Mouse (Mus musculus): ENCODE results near the gene Arid3c.

The Arid3c gene

GRCm38 (mm10) chr4:41678863-41679262 is 52.1 kb downstream of the Arid3c start:
- DNase-seq (ENCODE audit: low spot score in 2 of 2) = no peak

DNA sequence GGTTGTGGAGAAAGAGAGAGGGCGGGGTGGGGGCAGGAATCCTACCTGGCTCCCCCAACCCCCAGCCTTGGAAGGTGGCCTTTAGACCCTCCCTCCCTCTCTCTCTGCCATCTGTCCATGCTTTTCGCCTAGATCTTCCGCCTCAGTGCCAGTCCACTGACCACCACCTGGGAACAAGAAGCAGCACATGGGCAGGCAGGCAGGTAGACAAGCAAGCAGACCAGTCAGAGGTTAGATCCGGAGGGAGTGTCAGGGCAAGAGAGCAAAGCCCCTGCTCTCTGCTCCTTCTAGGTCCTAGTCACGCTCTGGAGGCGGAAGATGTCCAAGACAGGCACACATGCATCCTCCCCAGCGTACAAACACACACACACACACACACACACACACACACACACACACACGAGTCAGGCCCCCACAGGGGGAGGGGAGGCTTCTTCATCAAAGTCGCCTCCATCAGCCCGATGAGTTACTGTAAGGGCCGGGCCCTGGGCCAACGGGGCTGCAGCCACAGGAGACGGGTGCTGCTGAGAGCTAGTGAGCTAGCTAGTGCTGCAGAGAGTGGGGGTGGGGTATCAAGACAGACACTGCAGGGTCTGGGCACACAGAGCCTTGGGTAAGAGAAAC is 53.8 kb downstream of the Arid3c start:
- DNase-seq (ENCODE audit: low spot score in 2 of 2) = no peak

- no peak for DNase-seq (ENCODE audit: low spot score in 2 of 2)
These were observed 54.5 kb downstream of the Arid3c start for GRCm38 (mm10) chr4:41676248-41677005.

All from right cerebral cortex, postnatal 36 days (tissue).